Mouse (Mus musculus) CH12.LX (cell line): ENCODE data around the gene Adh1. TPM values are rescaled to one million over a fixed set of nuclear protein-coding genes. Genes with fewer than 3 reads are reported as not detected.

ENCODE experiments used
- DNase-seq: peaks from one replicate; pipeline ENCODE4 v3.0.0-alpha.2; 2013; ENCODE audit errors: extremely low read depth
- H3K27ac ChIP-seq: 2 replicates; pipeline ENCODE4 v1.5.1; 2012; ENCODE audit warnings: low read depth, mild to moderate bottlenecking, control low read depth, moderate library complexity; ENCODE audit not compliant: insufficient read depth
- H3K27me3 ChIP-seq: replicated peaks from 2 replicates; pipeline ENCODE3; 2012; ENCODE audit warnings: inconsistent platforms
- H3K36me3 ChIP-seq, 2 experiments: replicated peaks in 1 of 2; 2 replicates each; pipeline versions ENCODE3 to v1.6.1; 2012; ENCODE audit warnings: inconsistent platforms in 1 of 2, low read length in 1 of 2, mild to moderate bottlenecking in 1 of 2, mixed read lengths in 1 of 2, moderate library complexity in 1 of 2; ENCODE audit not compliant: control insufficient read depth in 1 of 2, insufficient read depth in 1 of 2
- H3K4me1 ChIP-seq, 2 experiments: 2 replicates each; pipeline ENCODE4 v1.6.1; 2012; ENCODE audit warnings: inconsistent platforms in 1 of 2, moderate library complexity in 1 of 2; ENCODE audit not compliant: insufficient read depth in 2 of 2, control insufficient read depth in 1 of 2
- H3K4me2 ChIP-seq: 2 replicates; pipeline ENCODE4 v1.6.1; 2012; ENCODE audit warnings: low read depth, mild to moderate bottlenecking, control low read depth; ENCODE audit not compliant: poor library complexity, insufficient read depth, severe bottlenecking
- H3K4me3 ChIP-seq, 3 experiments: fragments of 150-350 bp in 1 of 3; sonication (generic) in 1 of 3; replicated peaks in 1 of 3; 2 replicates each; pipeline versions ENCODE3 to v1.5.1; 2011 to 2012; ENCODE audit warnings: low read depth in 2 of 3, low read length in 2 of 3, mild to moderate bottlenecking in 2 of 3, moderate library complexity in 2 of 3, control low read depth in 1 of 3, improper control_type of control experiment in 1 of 3, inconsistent platforms in 1 of 3, mixed read lengths in 1 of 3; ENCODE audit not compliant: poor library complexity in 1 of 3
- H3K79me2 ChIP-seq: replicated peaks from 2 replicates; pipeline ENCODE4 v1.6.1; 2012; ENCODE audit warnings: mild to moderate bottlenecking, moderate library complexity; ENCODE audit not compliant: control insufficient read depth, poor library complexity, insufficient read depth, severe bottlenecking; ENCODE audit errors: extremely low read depth
- H3K9ac ChIP-seq: 2 replicates; pipeline ENCODE4 v1.6.1; 2012; ENCODE audit warnings: low read depth, mild to moderate bottlenecking, control low read depth, moderate library complexity; ENCODE audit not compliant: insufficient read depth
- H3K9me3 ChIP-seq: replicated peaks from 2 replicates; pipeline ENCODE3; 2012; ENCODE audit warnings: low read length, inconsistent platforms, mixed read lengths
- CTCF ChIP-seq, 2 experiments: IDR thresholded peaks in 1 of 2; conservative IDR thresholded peaks in 1 of 2; 2 replicates each; pipeline ENCODE4 v1.5.1; 2011 to 2012; ENCODE audit warnings: low read depth in 2 of 2, low read length in 2 of 2, improper control_type of control experiment in 1 of 2, inconsistent platforms in 1 of 2, mild to moderate bottlenecking in 1 of 2, moderate library complexity in 1 of 2
- E2F4 ChIP-seq: IDR thresholded peaks from 2 replicates; pipeline ENCODE4 v1.6.1; 2011; ENCODE audit warnings: low read depth, low read length, improper control_type of control experiment; ENCODE audit not compliant: insufficient replicate concordance
- ETS1 ChIP-seq: conservative IDR thresholded peaks from 2 replicates; pipeline ENCODE4 v1.6.1; 2012; ENCODE audit warnings: low read depth, mild to moderate bottlenecking, inconsistent platforms, low read length, improper control_type of control experiment, moderate library complexity
- JUN ChIP-seq: IDR thresholded peaks from 2 replicates; pipeline ENCODE4 v1.6.1; 2011; ENCODE audit warnings: low read depth, mild to moderate bottlenecking, low read length, improper control_type of control experiment, moderate library complexity; ENCODE audit not compliant: insufficient read depth
- JUND ChIP-seq: conservative IDR thresholded peaks from 2 replicates; pipeline ENCODE4 v1.6.1; 2011; ENCODE audit warnings: low read depth, low read length, improper control_type of control experiment
- KAT2A ChIP-seq: IDR thresholded peaks from 2 replicates; pipeline ENCODE4 v1.6.1; 2012; ENCODE audit warnings: low read length, improper control_type of control experiment, inconsistent platforms; ENCODE audit not compliant: insufficient replicate concordance
- MAX ChIP-seq: IDR thresholded peaks from 2 replicates; pipeline ENCODE4 v1.6.1; 2011; ENCODE audit warnings: low read length, improper control_type of control experiment
- MXI1 ChIP-seq: IDR thresholded peaks from 2 replicates; pipeline ENCODE4 v1.6.1; 2011; ENCODE audit warnings: mild to moderate bottlenecking, low read depth, low read length, improper control_type of control experiment
- MYC ChIP-seq: IDR thresholded peaks from 2 replicates; pipeline ENCODE4 v1.6.1; 2011; ENCODE audit warnings: low read depth, mild to moderate bottlenecking, improper control_type of control experiment, low read length
- POLR2AphosphoS2 ChIP-seq: IDR thresholded peaks from 2 replicates; pipeline ENCODE4 v1.6.1; 2011; ENCODE audit warnings: low read depth, low read length, improper control_type of control experiment
- RCOR1 ChIP-seq: conservative IDR thresholded peaks from 2 replicates; pipeline ENCODE4 v1.6.1; 2012; ENCODE audit warnings: low read depth, mild to moderate bottlenecking, inconsistent platforms, low read length, improper control_type of control experiment
- SIN3A ChIP-seq: IDR thresholded peaks from 2 replicates; pipeline ENCODE4 v1.6.1; 2012; ENCODE audit warnings: low read length, improper control_type of control experiment, inconsistent platforms
- UBTF ChIP-seq: IDR thresholded peaks from 2 replicates; pipeline ENCODE4 v1.6.1; 2012; ENCODE audit warnings: low read depth, mild to moderate bottlenecking, inconsistent platforms, low read length, improper control_type of control experiment, moderate library complexity
- USF1 ChIP-seq: IDR thresholded peaks from 2 replicates; pipeline ENCODE4 v1.6.1; 2014; ENCODE audit warnings: low read depth, mild to moderate bottlenecking, inconsistent platforms, low read length, improper control_type of control experiment
- USF2 ChIP-seq: conservative IDR thresholded peaks from 2 replicates; pipeline ENCODE4 v1.6.1; 2011; ENCODE audit warnings: low read depth, low read length, improper control_type of control experiment
- ZC3H11A ChIP-seq: IDR thresholded peaks from 2 replicates; pipeline ENCODE4 v1.6.1; 2012; ENCODE audit warnings: low read depth, mild to moderate bottlenecking, inconsistent platforms, low read length, improper control_type of control experiment
- ZKSCAN1 ChIP-seq: IDR thresholded peaks from 2 replicates; pipeline ENCODE4 v1.6.1; 2012; ENCODE audit warnings: low read depth, inconsistent platforms, low read length, improper control_type of control experiment, borderline replicate concordance
- ZMIZ1 ChIP-seq: IDR thresholded peaks from 2 replicates; pipeline ENCODE4 v1.6.1; 2012; ENCODE audit warnings: low read depth, mild to moderate bottlenecking, inconsistent platforms, low read length, improper control_type of control experiment
- ZNF384 ChIP-seq: IDR thresholded peaks from 2 replicates; pipeline ENCODE4 v1.6.1; 2012; ENCODE audit warnings: low read depth, low read length, improper control_type of control experiment, inconsistent platforms
- dilution Hi-C: fragments of 300-500 bp; cut with MboI; formaldehyde crosslinking; loops from 2 replicates; pipeline ENCODE4 v1.14.3; 2020; ENCODE audit warnings: low sequenced_read_pairs; ENCODE audit not compliant: extremely low pct_unique_long_range_greater_than_20kb, extremely low pct_ligation_motif_present
- in situ Hi-C: fragments of 300-500 bp; cut with MboI; formaldehyde crosslinking; loops from 3 replicates; pipeline ENCODE4 v1.14.3; 2019; ENCODE audit warnings: low sequenced_read_pairs, low pct_ligation_motif_present, low pct_unique_long_range_greater_than_20kb, mixed read lengths
- polyA plus RNA-seq: library from polyadenylated mRNA; unstranded; fragments of >175 nt; gene quantifications from 2 replicates; pipeline ENCODE4 v1.2.1, GENCODE M21; 2012; ENCODE audit warnings: low read depth; ENCODE audit not compliant: insufficient read length
- total RNA-seq, 2 experiments: library from RNA; depleted of rRNA; stranded (reverse); fragments of 300-350 nt in 1 of 2; fragments of >200 nt in 1 of 2; gene quantifications; 2 replicates each; pipeline ENCODE4 v1.2.3; 2012 to 2014

Gene Adh1
- total and polyA plus RNA-seq, 3 experiments = not detected

- TF ChIP-seq ETS1 = no peak
- no peak for TF ChIP-seq CTCF (conservative IDR thresholded peaks at IDR 0.05 in 1 of 2, IDR thresholded peaks at IDR 0.05 in 1 of 2; ENCODE audit: low read depth in 2 of 2, low read length in 2 of 2)
- TF ChIP-seq RCOR1 = no peak
- TF ChIP-seq USF2 = no peak
- TF ChIP-seq POLR2AphosphoS2 = no peak
- TF ChIP-seq ZMIZ1 = no peak
- no peak for TF ChIP-seq MYC
- no peak for TF ChIP-seq ZKSCAN1
- TF ChIP-seq UBTF = no peak
- no peak for TF ChIP-seq E2F4
- TF ChIP-seq ZNF384 = no peak
- TF ChIP-seq JUN = no peak
- no peak for TF ChIP-seq ZC3H11A
- no peak for TF ChIP-seq JUND
- TF ChIP-seq USF1 = no peak
- no peak for TF ChIP-seq MXI1
- no peak for TF ChIP-seq SIN3A
- TF ChIP-seq KAT2A = no peak
- no peak for TF ChIP-seq MAX
- TF ChIP-seq, all 38 proteins: peak for 0
- in situ Hi-C loops (no loop called here), dilution Hi-C loops (no loop called here)
- Histone ChIP-seq H3K27ac (no peak overlapping the region), H3K4me1 (peaks cover 0 to 7% of the 10 kb centered on the region in 2 experiments; a peak in 3 of 4 replicates), H3K9me3 (no peaks in the 10 kb centered on the region), H3K9ac (no peak overlapping the region), H3K4me3 (no peak overlapping the region), H3K79me2 (no peaks in the 10 kb centered on the region), H3K4me2 (no peak overlapping the region), H3K27me3 (no peaks in the 10 kb centered on the region), H3K36me3 (no peaks in the 10 kb centered on the region)
- DNase-seq = no peak
These were observed 43.7 kb downstream of the Adh1 start for GRCm38 (mm10) chr3:138304489-138304871.

- DNase-seq = no peak
- TF ChIP-seq ZNF384 = no peak
- TF ChIP-seq MXI1 = no peak
- no peak for TF ChIP-seq E2F4
- no peak for TF ChIP-seq MYC
- no peak for TF ChIP-seq ZC3H11A
- TF ChIP-seq SIN3A = no peak
- no peak overlapping the region for H3K4me2 ChIP-seq
- no peaks in the 10 kb centered on the region for H3K9me3 ChIP-seq
- H3K9ac ChIP-seq = no peak overlapping the region
- no peaks in the 10 kb centered on the region for H3K79me2 ChIP-seq
- H3K36me3 ChIP-seq = no peaks in the 10 kb centered on the region
- peaks cover 0 to 7% of the 10 kb centered on the region in 2 experiments; a peak in 3 of 4 replicates for H3K4me1 ChIP-seq
- in situ Hi-C loops = no loop called here
- no peaks in the 10 kb centered on the region for H3K27me3 ChIP-seq
- H3K4me3 ChIP-seq = no peak overlapping the region
- H3K27ac ChIP-seq = no peak overlapping the region
- dilution Hi-C loops = no loop called here
These were observed 44.9 kb downstream of the Adh1 start for GRCm38 (mm10) chr3:138305486-138306289.
